Mouse (Mus musculus) adrenal gland, postnatal 36 days (tissue): Measurements from ENCODE around the gene Gnai3. TPM values are rescaled to one million over a fixed set of nuclear protein-coding genes. Genes with fewer than 3 reads are reported as not detected.

Experiments used
- DNase-seq, 2 experiments: peaks; one replicate each; pipeline ENCODE4 v3.0.0; 2021; ENCODE audit warnings: mixed read lengths in 1 of 2
- total RNA-seq, 2 experiments: library from RNA; stranded (reverse); gene quantifications; 2 replicates each; pipeline ENCODE4 v1.2.3; 2021

The Gnai3 gene
- total RNA-seq, 2 experiments from 2014 or later = 159 to 181 TPM

- no peak for DNase-seq
Measured at GRCm38 (mm10) chr3:108112246-108112645, 33.7 kb downstream of the Gnai3 start.

DNA sequence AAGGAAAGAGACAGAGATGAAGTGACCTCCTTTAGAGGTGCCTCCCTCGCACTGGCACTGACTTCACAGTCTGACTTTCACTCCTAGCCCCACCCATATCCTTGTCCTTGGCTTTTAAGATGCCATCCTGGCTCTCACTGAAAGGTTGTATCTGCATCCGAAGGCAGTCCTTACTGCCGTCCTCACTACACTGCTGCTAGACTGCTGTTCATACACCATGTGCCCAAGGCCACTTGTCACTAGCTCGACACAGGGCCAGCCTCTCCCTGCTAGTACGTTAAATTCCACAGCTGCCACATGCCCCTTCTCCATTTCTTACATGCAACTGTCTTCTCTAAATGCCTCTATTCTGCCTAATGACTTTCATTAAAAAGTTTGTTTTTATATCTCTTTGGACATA, 34.6 kb downstream of the Gnai3 start:
- peak; percentile 44 for DNase-seq

GRCm38 (mm10) chr3:108105281-108105680, 40.7 kb downstream of the Gnai3 start:
- DNase-seq = no peak

DNA sequence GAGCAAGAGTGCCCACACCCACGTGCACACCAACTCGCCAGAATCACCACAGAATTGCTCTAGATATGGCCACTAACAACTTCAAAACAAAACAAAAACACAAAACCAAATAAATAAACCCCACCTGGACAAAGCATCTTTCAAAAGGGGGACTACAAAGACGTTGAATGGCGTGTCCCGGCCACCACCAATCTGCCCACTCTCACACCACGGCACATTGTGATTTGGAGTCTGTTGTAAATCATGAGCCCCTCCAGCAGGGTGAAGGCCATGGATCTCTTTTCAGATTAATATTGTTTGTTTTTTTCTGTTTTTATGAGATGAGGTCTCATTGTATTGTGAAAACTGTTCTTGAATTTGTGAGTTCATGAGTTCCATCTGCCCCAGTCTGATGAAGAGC, 43.9 kb downstream of the Gnai3 start:
- DNase-seq = no peak

DNA sequence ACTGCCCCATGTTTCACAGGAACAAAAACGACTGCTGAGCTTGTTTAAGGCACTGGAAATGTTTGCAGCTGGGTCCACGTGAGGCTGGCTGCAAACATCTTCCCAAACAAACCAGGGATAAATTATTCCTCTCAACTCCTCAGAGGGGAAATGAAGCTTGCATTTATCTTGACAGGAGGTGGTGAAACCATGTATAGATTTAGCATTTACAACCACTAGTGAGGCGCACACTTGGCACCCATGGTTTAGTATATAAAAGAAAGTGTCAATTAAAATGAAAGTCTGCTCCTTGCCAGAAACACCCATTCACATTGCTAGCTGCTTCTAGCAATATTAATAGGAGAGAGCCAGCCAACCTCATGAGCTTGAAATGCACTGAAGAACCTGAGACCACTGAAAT, 44.4 kb downstream of the Gnai3 start:
- no peak for DNase-seq

- no peak for DNase-seq
Measured at GRCm38 (mm10) chr3:108098316-108098715, 47.6 kb downstream of the Gnai3 start.

- no peak for DNase-seq
Measured at GRCm38 (mm10) chr3:108097656-108098055, 48.3 kb downstream of the Gnai3 start.

DNA sequence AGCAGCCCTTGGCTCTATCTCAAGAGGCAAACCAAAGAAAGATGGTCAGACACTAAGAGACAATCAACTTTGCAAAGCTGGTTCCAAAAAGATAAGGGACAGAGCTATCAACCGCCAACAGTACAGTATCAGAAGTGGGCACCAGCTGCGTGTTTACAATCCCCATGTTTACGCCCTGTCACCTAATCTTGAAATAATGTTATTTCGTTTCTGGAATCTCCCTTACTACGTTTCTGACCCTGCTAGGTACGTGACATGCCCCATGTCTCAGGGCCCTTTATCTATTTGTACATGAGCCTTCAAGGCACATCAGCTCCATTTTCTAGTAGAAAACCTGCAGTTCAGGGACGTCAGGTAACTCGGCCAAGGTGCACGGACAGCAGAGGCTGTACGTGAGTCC, 49.2 kb downstream of the Gnai3 start:
- DNase-seq = no peak

GRCm38 (mm10) chr3:108096226-108096625, 49.7 kb downstream of the Gnai3 start:
- no peak for DNase-seq

- DNase-seq = no peak
Measured at GRCm38 (mm10) chr3:108094976-108095760, 50.8 kb downstream of the Gnai3 start.

DNA sequence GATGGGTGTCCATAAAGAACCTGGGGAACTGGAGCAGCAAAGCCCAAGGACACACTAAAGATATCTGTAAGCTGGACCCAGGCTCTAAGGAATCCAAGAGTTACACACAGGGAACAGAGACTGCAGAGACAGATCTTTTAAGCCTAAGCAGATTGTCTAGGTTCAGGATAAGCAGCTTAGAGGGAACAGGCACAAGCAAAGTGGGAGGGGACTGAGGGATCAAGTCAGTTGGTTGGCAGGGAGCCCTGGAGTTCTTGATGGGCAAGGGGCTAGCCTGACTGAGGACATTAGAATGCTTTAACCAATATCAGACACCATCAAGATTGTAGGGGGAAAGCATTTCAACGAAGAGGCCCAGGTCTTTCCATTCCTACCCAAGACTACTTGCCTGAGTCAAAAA, 51.8 kb downstream of the Gnai3 start:
- DNase-seq = no peak

- peak; percentile 66 to 73 for DNase-seq
Measured at GRCm38 (mm10) chr3:108093306-108093705, 52.6 kb downstream of the Gnai3 start.

- DNase-seq = no peak
Measured at GRCm38 (mm10) chr3:108092536-108093115, 53.3 kb downstream of the Gnai3 start, which contains the start of gene Gnat2. Gnat2 (plus strand) TSS chr3:108092789.

- no peak for DNase-seq
Measured at GRCm38 (mm10) chr3:108092030-108092429, 53.9 kb downstream of the Gnai3 start.

GRCm38 (mm10) chr3:108090561-108090960, 55.4 kb downstream of the Gnai3 start:
- DNase-seq = no peak

DNA sequence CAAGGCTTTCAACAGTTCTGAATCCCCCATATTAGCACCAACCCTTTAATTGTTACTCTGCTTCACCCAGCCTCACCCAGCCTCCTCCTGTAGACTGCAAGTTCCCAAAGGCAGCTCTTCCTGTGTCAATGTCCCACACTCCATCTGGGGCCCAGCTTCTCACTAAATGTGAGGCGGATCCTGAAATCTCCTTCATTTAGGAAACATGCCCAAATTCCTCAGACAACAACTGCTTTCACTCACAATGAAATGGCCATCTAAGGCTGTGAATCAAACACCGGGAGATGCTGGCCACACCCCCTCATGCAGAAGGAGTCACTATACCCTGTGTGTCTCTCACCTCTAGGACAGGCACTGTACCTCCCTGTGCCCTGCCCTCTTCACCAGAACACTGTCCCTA, 56.0 kb downstream of the Gnai3 start:
- DNase-seq = no peak

DNA sequence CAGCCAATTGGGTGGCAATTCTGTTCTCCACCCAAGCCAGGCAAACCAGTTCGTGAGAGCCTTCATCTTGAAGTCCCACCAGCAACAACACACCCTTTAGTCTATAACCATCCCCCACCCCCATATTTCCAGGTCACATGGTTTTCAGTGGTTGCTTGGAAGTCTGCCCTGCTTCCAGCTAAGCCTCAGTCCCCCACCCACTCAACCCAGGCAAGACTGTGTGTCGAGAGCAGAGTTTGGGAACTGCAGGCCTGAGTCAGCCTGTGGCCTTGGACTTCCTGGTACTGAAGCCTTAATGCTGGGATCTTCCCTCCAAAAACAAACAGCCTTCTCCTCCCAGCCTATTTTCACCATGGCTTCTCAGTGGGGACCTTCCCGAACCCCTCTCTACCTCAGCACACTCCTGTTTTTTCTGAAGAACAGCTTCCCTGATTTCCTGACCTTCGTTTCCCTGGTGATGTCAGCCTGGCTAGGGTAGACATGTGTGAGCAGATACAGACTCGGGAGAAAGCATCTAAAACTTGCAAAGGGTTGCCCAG, 57.0 kb downstream of the Gnai3 start:
- DNase-seq = peak; percentile 62

GRCm38 (mm10) chr3:108087329-108087728, 58.6 kb downstream of the Gnai3 start:
- no peak for DNase-seq

- DNase-seq = peak; percentile 95 to 96
Measured at GRCm38 (mm10) chr3:108086470-108086979, 59.4 kb downstream of the Gnai3 start, which contains the start of gene Ampd2. Ampd2 (minus strand) TSS chr3:108086651.

- peak; percentile 94 for DNase-seq
Measured at GRCm38 (mm10) chr3:108085721-108086469, 60.1 kb downstream of the Gnai3 start.

- DNase-seq = peak; percentile 99 to 100
Measured at GRCm38 (mm10) chr3:108085281-108085720, 60.6 kb downstream of the Gnai3 start.

- no peak for DNase-seq
Measured at GRCm38 (mm10) chr3:108084767-108085270, 61.1 kb downstream of the Gnai3 start.
